Mouse (Mus musculus) testis, adult 2 months (tissue): ENCODE data around the gene Hoxa4. TPM values are rescaled to one million over a fixed set of nuclear protein-coding genes. Genes with fewer than 3 reads are reported as not detected.

Source experiments
- H3K27ac ChIP-seq: fragments of 200-500 bp; 2 replicates; pipeline ENCODE4 v1.5.1; 2012; ENCODE audit warnings: low read depth, low read length; ENCODE audit not compliant: control insufficient read depth, insufficient read depth
- H3K27me3 ChIP-seq: fragments of 200-500 bp; 2 replicates; pipeline ENCODE4 v1.6.1; 2012; ENCODE audit warnings: mild to moderate bottlenecking, low read length, moderate library complexity; ENCODE audit not compliant: control insufficient read depth, insufficient read depth
- H3K36me3 ChIP-seq: fragments of 200-500 bp; 2 replicates; pipeline ENCODE4 v1.6.1; 2012; ENCODE audit warnings: mild to moderate bottlenecking, low read length; ENCODE audit not compliant: control insufficient read depth, insufficient read depth
- H3K4me1 ChIP-seq: fragments of 200-500 bp; 2 replicates; pipeline ENCODE4 v1.6.1; 2012; ENCODE audit warnings: low read length; ENCODE audit not compliant: control insufficient read depth, insufficient read depth
- H3K4me3 ChIP-seq: fragments of 200-500 bp; 2 replicates; pipeline ENCODE4 v1.5.1; 2012; ENCODE audit warnings: low read depth, mild to moderate bottlenecking, low read length, moderate library complexity, mixed read lengths; ENCODE audit not compliant: control insufficient read depth
- CTCF ChIP-seq: fragments of 200-500 bp; IDR thresholded peaks from 2 replicates; pipeline ENCODE4 v1.5.1; 2012; ENCODE audit warnings: low read depth, mild to moderate bottlenecking, inconsistent platforms, low read length, moderate library complexity; ENCODE audit not compliant: control insufficient read depth, insufficient read depth, insufficient replicate concordance
- POLR2A ChIP-seq: fragments of 200-500 bp; IDR thresholded peaks from 2 replicates; pipeline ENCODE4 v1.6.1; 2012; ENCODE audit warnings: low read depth, mild to moderate bottlenecking, inconsistent platforms, low read length, moderate library complexity; ENCODE audit not compliant: control insufficient read depth
- polyA plus RNA-seq: library from polyadenylated mRNA; depleted of rRNA; stranded (reverse); fragments of >200 nt; gene quantifications from 2 replicates; pipeline ENCODE4 v1.2.3, GENCODE M21; 2012

Hoxa4 gene
- polyA plus RNA-seq, 1 experiment: 65.3 TPM

DNA sequence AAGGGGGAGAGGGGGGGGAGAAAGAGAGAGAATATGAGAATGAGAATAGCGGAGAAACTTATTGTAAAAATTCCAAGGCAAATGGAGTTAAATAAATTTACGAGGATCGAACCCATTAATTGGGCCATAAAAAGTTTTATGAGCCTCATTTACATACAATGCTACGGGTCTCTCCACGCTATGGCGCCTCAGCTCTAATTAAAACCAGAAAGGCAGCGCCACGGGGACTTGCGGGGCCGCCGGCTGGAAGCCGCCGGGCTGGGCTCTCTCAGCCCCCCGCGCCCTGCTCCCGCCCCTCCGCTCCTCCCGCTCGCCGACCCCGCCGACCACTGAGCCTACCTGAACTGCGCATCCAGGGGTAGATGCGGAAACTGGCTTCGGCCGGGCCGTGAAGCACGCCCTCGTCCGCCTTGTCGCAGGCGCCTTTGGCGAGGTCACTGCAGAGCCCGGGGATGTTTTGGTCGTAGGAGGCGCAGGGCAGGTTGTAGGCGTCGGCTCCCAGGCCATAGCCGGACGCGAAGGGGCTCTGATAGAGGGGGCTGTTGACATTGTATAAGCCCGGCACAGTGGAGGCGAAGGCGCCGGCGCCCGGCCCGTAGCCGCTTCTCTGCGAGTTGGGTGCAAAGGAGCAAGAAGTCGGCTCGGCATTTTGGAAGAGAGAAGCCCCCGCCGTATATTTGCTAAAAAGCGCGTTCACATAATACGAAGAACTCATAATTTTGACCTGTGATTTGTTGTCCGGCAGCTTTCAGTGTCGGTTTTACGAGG lies 25.3 kb upstream of the Hoxa4 start:
- peaks cover 33% of the 10 kb centered on the region for H3K4me1 ChIP-seq
- H3K27me3 ChIP-seq: peaks cover 12% of the 10 kb centered on the region
- no peak overlapping the region for H3K27ac ChIP-seq
- H3K4me3 ChIP-seq: peak overlapping the region; percentile 49
- no peak for TF ChIP-seq CTCF
- no peaks in the 10 kb centered on the region for H3K36me3 ChIP-seq

DNA sequence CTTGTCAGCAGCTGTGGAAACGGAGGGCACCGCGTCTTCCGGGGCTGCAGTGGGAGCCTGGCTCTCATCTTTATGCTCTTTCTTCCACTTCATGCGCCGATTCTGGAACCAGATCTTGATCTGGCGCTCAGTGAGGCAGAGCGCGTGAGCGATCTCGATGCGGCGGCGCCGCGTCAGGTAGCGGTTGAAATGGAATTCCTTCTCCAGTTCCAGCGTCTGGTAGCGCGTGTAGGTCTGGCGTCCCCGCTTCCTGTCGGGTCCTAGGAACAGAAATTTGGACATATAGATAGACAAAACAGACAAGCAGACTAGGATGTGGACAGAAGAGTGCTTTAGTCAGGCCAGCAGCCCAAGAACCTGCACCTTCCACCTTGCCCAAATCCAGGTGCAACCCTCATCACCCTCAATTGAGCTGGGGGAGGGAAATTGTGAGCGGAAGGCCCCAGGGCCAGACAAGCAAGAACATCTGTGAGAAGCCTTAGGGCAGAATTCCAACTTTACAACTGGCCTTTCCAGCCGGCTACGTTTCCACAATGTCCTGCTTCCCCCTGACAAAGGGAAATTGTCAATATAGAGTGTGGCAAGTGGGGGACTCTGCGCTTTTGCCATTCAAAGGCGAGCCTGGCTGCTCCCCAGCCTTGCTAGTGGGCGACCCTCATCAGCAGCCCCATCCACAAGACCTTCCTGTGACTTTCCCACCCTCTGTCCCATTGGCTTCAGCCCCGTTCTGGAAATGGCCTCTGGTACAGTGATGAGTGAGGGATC lies 24.4 kb upstream of the Hoxa4 start:
- H3K4me3 ChIP-seq: peak overlapping the region; percentile 66
- TF ChIP-seq POLR2A: no peak
- no peak for TF ChIP-seq CTCF

DNA sequence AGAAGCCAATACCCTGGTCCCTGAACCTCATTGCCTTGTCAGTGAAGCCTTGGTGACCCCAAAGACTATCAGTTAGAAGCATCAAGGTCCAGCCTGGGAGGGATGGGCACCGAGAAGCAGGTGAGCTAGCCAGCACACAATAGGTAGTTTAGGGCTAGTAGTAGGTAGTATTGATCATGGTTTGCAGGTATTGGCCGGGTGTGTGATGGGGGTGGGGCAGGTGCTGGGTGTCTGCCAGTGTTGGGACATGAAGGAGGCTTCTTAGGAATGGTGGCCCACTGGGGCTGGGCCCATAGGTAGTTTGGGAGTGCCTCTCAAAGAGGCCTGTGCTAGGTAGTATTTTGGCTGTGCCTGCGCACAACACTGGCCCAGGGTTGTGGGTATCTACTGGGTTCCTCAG lies 23.5 kb upstream of the Hoxa4 start:
- H3K4me1 ChIP-seq: peaks cover 26% of the 10 kb centered on the region

More for the DNA sequence above, 24.4 kb upstream of the Hoxa4 start:
- H3K36me3 ChIP-seq: no peaks in the 10 kb centered on the region
- H3K4me1 ChIP-seq: peaks cover 26% of the 10 kb centered on the region
- H3K27ac ChIP-seq: no peak overlapping the region
- H3K27me3 ChIP-seq: peaks cover 15% of the 10 kb centered on the region

DNA sequence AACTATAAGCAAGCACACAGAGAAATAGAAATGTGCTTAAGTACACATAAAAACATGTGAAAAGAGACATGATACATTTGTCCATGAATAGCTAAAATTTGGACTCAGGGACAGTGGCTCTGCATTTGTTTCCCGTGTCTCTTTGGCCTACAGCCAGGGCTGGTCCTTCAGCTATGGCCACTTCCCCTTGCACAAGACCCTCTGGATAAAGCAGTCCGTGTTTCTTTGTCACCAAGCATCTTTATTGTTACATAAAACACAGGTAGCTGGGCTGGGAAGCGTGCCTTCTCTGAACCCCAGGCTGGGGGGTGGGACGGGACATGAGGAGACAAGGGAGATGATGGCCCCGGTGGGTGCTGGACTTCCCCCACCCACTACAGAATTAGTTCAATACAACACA lies 22.7 kb upstream of the Hoxa4 start:
- H3K4me3 ChIP-seq: no peak overlapping the region
- H3K27ac ChIP-seq: no peak overlapping the region
- H3K36me3 ChIP-seq: no peaks in the 10 kb centered on the region
- H3K27me3 ChIP-seq: peaks cover 16% of the 10 kb centered on the region
- H3K4me1 ChIP-seq: peaks cover 26% of the 10 kb centered on the region
- TF ChIP-seq POLR2A: no peak
- no peak for TF ChIP-seq CTCF

More for the DNA sequence above, 23.5 kb upstream of the Hoxa4 start:
- H3K27ac ChIP-seq: no peak overlapping the region
- H3K36me3 ChIP-seq: no peaks in the 10 kb centered on the region
- H3K27me3 ChIP-seq: peaks cover 15% of the 10 kb centered on the region
- TF ChIP-seq CTCF (no peak), POLR2A (no peak)
- no peak overlapping the region for H3K4me3 ChIP-seq

DNA sequence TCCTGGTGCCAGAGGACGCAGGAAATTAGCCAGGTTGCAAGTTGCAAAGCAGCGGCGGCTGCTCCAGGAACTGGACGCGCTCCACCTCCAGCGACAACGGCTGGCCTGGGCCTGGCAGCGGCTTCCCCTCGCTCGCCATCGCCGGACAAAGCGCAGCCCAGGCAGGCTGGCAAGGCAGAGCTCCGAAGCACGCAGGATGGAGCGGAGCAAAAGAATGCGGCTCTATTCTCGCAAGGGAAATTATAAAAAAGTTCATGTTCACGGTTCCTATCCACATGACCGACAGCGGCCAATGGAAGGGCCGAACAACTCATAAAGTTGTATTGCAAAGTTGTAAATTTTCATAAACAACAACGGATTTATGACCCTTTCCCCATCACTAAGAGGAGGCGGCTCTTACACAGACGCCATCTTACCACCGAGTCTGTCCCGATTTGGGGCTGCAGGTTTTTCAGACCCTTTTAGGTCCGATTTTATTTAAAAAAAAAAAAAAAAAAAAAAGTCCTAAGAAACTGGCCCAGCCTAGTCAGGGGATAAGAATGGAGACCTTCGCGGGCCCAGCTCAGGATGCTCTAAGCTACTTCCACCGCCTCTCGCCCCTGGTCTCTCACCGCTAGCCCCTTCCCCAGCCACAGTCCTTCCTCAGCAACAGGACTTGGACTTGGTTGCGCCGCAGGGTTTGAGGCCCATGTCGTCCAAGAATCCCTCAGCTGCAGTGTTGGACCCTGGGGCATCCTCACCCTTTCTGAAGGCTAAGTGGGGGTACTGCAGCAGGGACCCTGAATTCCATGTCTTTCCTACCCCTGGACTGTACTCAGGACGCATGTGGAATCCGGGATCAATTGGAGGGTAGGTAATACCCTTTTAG lies 21.8 kb upstream of the Hoxa4 start, which contains the start of the genes Hoxa3 and Gm28308:
Gene Hoxa3, minus strand, starts transcription at position 218 of the 868 bp plus-strand sequence.
Gene Gm28308, minus strand, starts transcription at position 221 of the 868 bp plus-strand sequence.
- Histone ChIP-seq H3K4me1 (peaks cover 28% of the 10 kb centered on the region), H3K27me3 (peaks cover 14% of the 10 kb centered on the region), H3K4me3 (peak within 1 kb of the TSS; percentile 42), H3K27ac (no peak within 1 kb of the TSS), H3K36me3 (no peaks in the 10 kb centered on the region)
- TF ChIP-seq POLR2A: no peak
- TF ChIP-seq CTCF: no peak

DNA sequence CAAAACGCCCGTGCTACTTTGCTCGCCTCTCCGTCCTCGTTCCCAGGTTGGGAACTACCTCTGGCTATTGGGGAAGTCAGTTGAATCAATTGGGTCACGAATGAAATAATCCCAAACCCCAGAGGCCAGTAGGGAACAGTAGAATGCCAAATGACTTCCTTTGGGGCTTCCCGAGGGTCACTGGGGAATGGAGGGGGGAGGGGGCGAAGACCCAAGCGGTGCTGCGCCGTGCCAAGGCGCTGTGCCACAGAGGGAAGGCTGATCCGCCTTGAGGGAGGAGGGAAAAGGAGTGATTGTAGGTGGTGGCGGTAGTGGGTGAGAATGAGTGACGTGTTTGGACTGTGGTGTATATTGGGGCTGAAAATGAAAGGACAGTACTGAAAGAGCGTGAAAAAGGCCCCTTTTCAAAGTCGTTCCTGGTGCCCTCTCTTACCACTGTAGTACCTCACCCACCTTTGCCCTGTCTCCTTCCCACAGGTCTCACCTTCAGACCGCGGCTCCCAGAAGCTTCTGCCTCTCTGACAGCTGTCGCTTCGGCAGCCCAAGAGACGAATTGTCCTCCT lies 21.1 kb upstream of the Hoxa4 start:
- no peaks in the 10 kb centered on the region for H3K36me3 ChIP-seq
- peak overlapping the region; percentile 42 for H3K4me3 ChIP-seq
- H3K27ac ChIP-seq: no peak overlapping the region
- H3K4me1 ChIP-seq: peaks cover 25% of the 10 kb centered on the region
- TF ChIP-seq POLR2A (no peak), CTCF (no peak)
- H3K27me3 ChIP-seq: peaks cover 12% of the 10 kb centered on the region
